Mouse (Mus musculus) kidney, postnatal 0 days (tissue): ENCODE data around the gene Carm1. TPM values are rescaled to one million over a fixed set of nuclear protein-coding genes. Genes with fewer than 3 reads are reported as not detected.

Source experiments
- ATAC-seq: fragments of 200-750 bp; cut with Nextera tagmentation; replicated peaks from 2 replicates; pipeline ENCODE4 v1.8.0; 2017; ENCODE audit warnings: low read depth, moderate number of reproducible peaks, moderate TSS enrichment, moderate library complexity; ENCODE audit not compliant: low FRiP score
- DNase-seq: peaks from one replicate; pipeline ENCODE4 v3.0.0-alpha.2; 2016; ENCODE audit warnings: low spot score
- H3K27ac ChIP-seq: fragments of 300-500 bp; sonication (generic); 2 replicates; pipeline ENCODE4 v1.5.1; 2014; ENCODE audit warnings: mild to moderate bottlenecking
- H3K27me3 ChIP-seq: fragments of 300-500 bp; sonication (generic); 2 replicates; pipeline ENCODE4 v1.6.1; 2014; ENCODE audit warnings: low read length, mixed read lengths; ENCODE audit not compliant: insufficient read depth
- H3K36me3 ChIP-seq: fragments of 300-500 bp; sonication (generic); 2 replicates; pipeline ENCODE4 v1.6.1; 2014; ENCODE audit warnings: low read length, mixed read lengths; ENCODE audit not compliant: insufficient read depth
- H3K4me1 ChIP-seq: fragments of 300-500 bp; sonication (generic); replicated peaks from 2 replicates; pipeline ENCODE4 v1.6.1; 2014; ENCODE audit warnings: antibody characterized with exemption, low read length, mixed read lengths; ENCODE audit not compliant: insufficient read depth
- H3K4me2 ChIP-seq: fragments of 300-500 bp; sonication (generic); 2 replicates; pipeline ENCODE4 v1.6.1; 2014; ENCODE audit warnings: mild to moderate bottlenecking, low read length, moderate library complexity, mixed read lengths
- H3K4me3 ChIP-seq: fragments of 300-500 bp; sonication (generic); replicated peaks from 2 replicates; pipeline ENCODE4 v1.5.1; 2014; ENCODE audit warnings: low read depth, low read length
- H3K9ac ChIP-seq: fragments of 300-500 bp; sonication (generic); 2 replicates; pipeline ENCODE4 v1.6.1; 2014; ENCODE audit warnings: low read depth, low read length
- H3K9me3 ChIP-seq: fragments of 300-500 bp; sonication (generic); replicated peaks from 2 replicates; pipeline ENCODE4 v1.6.1; 2016; ENCODE audit warnings: low read length, inconsistent platforms, mixed read lengths
- CTCF ChIP-seq: IDR thresholded peaks from 2 replicates; pipeline ENCODE4 v1.5.1; 2016; ENCODE audit warnings: antibody characterized with exemption, low read depth, mild to moderate bottlenecking, moderate library complexity
- WGBS: fragments of 180-500 bp; shearing (Covaris S2); extraction: QIAGEN DNeasy Blood & Tissue Kit; methylation state at CpG from one replicate; pipeline ENCODE4 v1.1.7; 2014; 5-methylcytosine and 5-hydroxymethylcytosine counted together
- polyA plus RNA-seq: library from polyadenylated mRNA; unstranded; fragments of >200 nt; fragmentation: Nextera tagmentation; extraction: Ambion mirVana; gene quantifications from 2 replicates; pipeline ENCODE4 v1.2.1, GENCODE M21; 2015

Carm1 gene
- polyA plus RNA-seq, 1 experiment from 2014 or later, result 26.3 TPM

GRCm38 (mm10) chr9:21507753-21508430 is 38.8 kb upstream of the Carm1 start:
- H3K4me3 ChIP-seq, result no peak overlapping the region
- 0 out of 2 replicates have a peak, but pooled peaks cover 7% of the 10 kb centered on the region for H3K4me1 ChIP-seq
- H3K9me3 ChIP-seq, result no peaks in the 10 kb centered on the region
- 71% methylated on average over 15 of the region's 15 CpGs for WGBS
- 0 out of 2 replicates have a peak overlapping the region, but pooled peaks have one; percentile 37 for H3K27ac ChIP-seq
- ATAC-seq, result no peak
- no peak overlapping the region for H3K4me2 ChIP-seq
- H3K27me3 ChIP-seq, result no peaks in the 10 kb centered on the region
- H3K9ac ChIP-seq, result 0 out of 2 replicates have a peak overlapping the region, but pooled peaks have one; percentile 10
- H3K36me3 ChIP-seq, result peaks cover 31% of the 10 kb centered on the region
- no peak for TF ChIP-seq CTCF
- no peak for DNase-seq

GRCm38 (mm10) chr9:21508871-21509404 is 37.8 kb upstream of the Carm1 start:
- Histone ChIP-seq H3K4me3 (peak overlapping the region; percentile 68), H3K4me1 (0 out of 2 replicates have a peak, but pooled peaks cover 7% of the 10 kb centered on the region), H3K27me3 (no peaks in the 10 kb centered on the region), H3K27ac (peak overlapping the region; percentile 19; the same call in 1 of the 2 replicates), H3K9me3 (no peaks in the 10 kb centered on the region), H3K4me2 (peak overlapping the region; percentile 64), H3K9ac (peak overlapping the region; percentile 69), H3K36me3 (peaks cover 26% of the 10 kb centered on the region)
- TF ChIP-seq CTCF, result no peak
- ATAC-seq, result no peak
- 44% methylated on average over 7 of the region's 7 CpGs for WGBS
- DNase-seq, result peak; percentile 30

- TF ChIP-seq CTCF, result no peak
- peak; percentile 99 for DNase-seq
- Histone ChIP-seq H3K27me3 (no peaks in the 10 kb centered on the region), H3K4me3 (peak within 1 kb of the TSS; percentile 68), H3K4me2 (peak within 1 kb of the TSS; percentile 64), H3K9me3 (no peaks in the 10 kb centered on the region), H3K27ac (peak within 1 kb of the TSS; percentile 87), H3K9ac (peak within 1 kb of the TSS; percentile 69), H3K36me3 (peaks cover 23% of the 10 kb centered on the region; the same call in 1 of the 2 replicates), H3K4me1 (0 out of 2 replicates have a peak, but pooled peaks cover 7% of the 10 kb centered on the region)
- ATAC-seq, result peak; percentile 94
- whole genome bisulfite sequencing, result under 1% methylated on average over 44 of the region's 44 CpGs
Observed at GRCm38 (mm10) chr9:21509772-21510688, 36.7 kb upstream of the Carm1 start, which contains the start of gene Tmed1. Gene Tmed1 (minus strand): TSS chr9:21510252.

GRCm38 (mm10) chr9:21510689-21511015 is 36.0 kb upstream of the Carm1 start:
- Histone ChIP-seq H3K27me3 (no peaks in the 10 kb centered on the region), H3K27ac (peak overlapping the region; percentile 87), H3K9me3 (no peaks in the 10 kb centered on the region), H3K4me3 (peak overlapping the region; percentile 68), H3K36me3 (peaks cover 17% of the 10 kb centered on the region; the same call in 1 of the 2 replicates), H3K4me1 (0 out of 2 replicates have a peak, but pooled peaks cover 7% of the 10 kb centered on the region), H3K4me2 (peak overlapping the region; percentile 64), H3K9ac (peak overlapping the region; percentile 69)
- no peak for ATAC-seq
- TF ChIP-seq CTCF, result no peak
- DNase-seq, result no peak
- WGBS, result 2% methylated on average over 7 of the region's 7 CpGs

- ATAC-seq, result no peak
- peak overlapping the region; percentile 87; the same call in 1 of the 2 replicates for H3K27ac ChIP-seq
- no peak for TF ChIP-seq CTCF
- peaks cover 13% of the 10 kb centered on the region; the same call in 1 of the 2 replicates for H3K36me3 ChIP-seq
- DNase-seq, result no peak
- H3K4me3 ChIP-seq, result 0 out of 2 replicates have a peak overlapping the region, but pooled peaks have one; percentile 68
- no peaks in the 10 kb centered on the region for H3K9me3 ChIP-seq
- H3K27me3 ChIP-seq, result no peaks in the 10 kb centered on the region
- H3K4me1 ChIP-seq, result 0 out of 2 replicates have a peak, but pooled peaks cover 7% of the 10 kb centered on the region
- peak overlapping the region; percentile 69; the same call in 1 of the 2 replicates for H3K9ac ChIP-seq
- 78% methylated on average over 9 of the region's 9 CpGs for WGBS
- H3K4me2 ChIP-seq, result peak overlapping the region; percentile 64
Observed at GRCm38 (mm10) chr9:21511052-21511451, 35.6 kb upstream of the Carm1 start.

- Histone ChIP-seq H3K27ac (no peak overlapping the region), H3K36me3 (no peaks in the 10 kb centered on the region), H3K9ac (no peak overlapping the region), H3K4me3 (no peak overlapping the region), H3K27me3 (no peaks in the 10 kb centered on the region), H3K9me3 (no peaks in the 10 kb centered on the region), H3K4me2 (no peak overlapping the region), H3K4me1 (0 out of 2 replicates have a peak, but pooled peaks cover 7% of the 10 kb centered on the region)
- ATAC-seq, result no peak
- TF ChIP-seq CTCF, result no peak
- 100% methylated on average over 4 of the region's 4 CpGs for WGBS
- DNase-seq, result no peak
Observed at GRCm38 (mm10) chr9:21513466-21513865, 33.2 kb upstream of the Carm1 start.
